Mouse (Mus musculus) liver, adult 2 months (tissue): Measurements from ENCODE around the gene Ppara.

Source experiments
- CTCF ChIP-seq: fragments of 200-500 bp; IDR thresholded peaks from 2 replicates; pipeline ENCODE4 v1.5.1; 2011; ENCODE audit warnings: low read depth, low read length, control low read depth
- POLR2A ChIP-seq: fragments of 200-500 bp; IDR thresholded peaks from 2 replicates; pipeline ENCODE4 v1.6.1; 2011; ENCODE audit warnings: low read length, control low read depth; ENCODE audit not compliant: insufficient read depth; ENCODE audit errors: extremely low read depth

GRCm38 (mm10) chr15:85738416-85738815, 3.6 kb downstream of the Ppara start:
- TF ChIP-seq CTCF (no peak), POLR2A (no peak)
